Mouse (Mus musculus): ENCODE measurements around the gene Wdr93.

The Wdr93 gene

DNA sequence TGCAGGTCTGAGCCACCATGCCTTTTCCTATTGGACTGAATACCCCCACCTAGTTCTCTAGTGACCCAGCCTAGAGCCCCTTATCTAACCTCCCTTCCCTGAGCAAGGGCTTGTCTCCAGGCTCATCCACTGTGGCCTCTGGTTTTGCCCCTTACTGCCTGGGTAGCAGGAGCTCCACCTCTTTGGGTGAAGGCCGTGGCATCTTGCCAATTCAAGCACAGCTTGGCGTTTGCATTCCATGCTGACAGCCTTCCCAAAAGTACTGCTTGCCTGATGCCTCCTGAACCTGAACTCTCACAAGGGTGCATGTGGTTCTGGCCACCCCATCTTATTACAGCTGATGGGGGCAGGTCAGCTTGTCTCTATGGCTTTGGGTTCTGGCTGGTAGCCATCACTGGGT is 60.9 kb downstream of the Wdr93 start:
- DNase-seq, result no peak

DNA sequence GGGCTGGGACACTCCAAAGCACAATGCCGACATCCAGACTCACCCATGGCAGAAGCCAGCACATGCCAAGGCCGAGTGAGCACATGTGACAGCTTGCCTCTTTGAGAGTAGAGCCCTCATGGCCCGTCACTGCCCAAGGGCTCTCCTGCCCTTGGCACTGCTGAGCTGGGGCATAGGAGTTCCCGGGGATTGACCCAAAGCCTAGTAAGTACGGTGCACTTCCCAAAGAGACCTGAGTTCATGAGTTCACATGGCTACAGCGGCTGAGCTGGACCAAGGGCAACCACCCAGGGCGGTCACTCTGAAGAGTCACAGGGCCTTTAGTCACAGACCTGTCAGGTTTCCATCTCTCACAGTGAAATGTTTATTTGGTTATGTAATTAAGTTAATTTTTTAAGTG is 65.6 kb downstream of the Wdr93 start:
- no peak for DNase-seq

DNA sequence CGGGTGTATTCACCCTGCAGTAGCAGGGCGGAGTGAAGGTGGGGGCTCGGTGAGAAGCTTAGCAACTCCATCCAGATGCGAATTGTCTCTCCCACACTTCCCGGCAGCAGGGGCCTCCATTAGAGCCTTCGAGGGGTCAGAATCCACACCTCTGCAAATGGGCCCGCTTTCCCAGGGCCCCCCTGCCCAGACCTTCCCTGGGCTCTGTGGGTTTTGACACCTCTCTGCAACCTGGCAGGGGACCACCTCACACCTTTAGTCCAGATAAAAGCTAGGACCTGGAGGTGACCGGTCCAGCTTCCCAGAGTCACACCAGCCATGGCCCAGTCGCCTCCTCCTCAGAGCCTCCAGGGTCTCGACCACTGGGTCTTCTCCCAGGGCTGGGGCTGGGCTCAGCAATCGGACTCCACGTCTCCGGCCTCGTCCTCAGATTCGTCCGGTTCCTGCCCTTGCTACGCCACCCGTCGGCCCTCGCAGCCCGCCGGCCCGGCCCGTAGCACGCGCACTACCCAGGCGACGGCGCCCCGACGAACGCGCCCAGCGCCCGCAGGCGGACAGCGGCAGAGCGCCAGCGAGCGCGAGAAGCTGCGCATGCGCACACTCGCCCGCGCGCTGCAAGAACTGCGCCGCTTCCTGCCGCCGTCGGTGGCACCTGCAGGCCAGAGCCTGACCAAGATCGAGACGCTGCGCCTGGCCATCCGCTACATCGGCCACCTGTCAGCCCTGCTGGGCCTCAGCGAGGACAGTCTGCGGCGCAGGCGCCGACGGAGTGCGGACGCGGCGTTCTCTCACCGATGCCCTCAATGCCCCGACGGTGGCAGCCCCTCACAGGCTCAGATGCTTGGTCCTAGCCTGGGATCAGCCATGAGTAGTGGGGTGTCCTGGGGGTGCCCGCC is 67.9 kb downstream of the Wdr93 start, which contains the start of gene Mesp2:
TSS of gene Mesp2 (plus strand) at position 117 of the 896 bp plus-strand sequence.
- peak; percentile 85 for DNase-seq

DNA sequence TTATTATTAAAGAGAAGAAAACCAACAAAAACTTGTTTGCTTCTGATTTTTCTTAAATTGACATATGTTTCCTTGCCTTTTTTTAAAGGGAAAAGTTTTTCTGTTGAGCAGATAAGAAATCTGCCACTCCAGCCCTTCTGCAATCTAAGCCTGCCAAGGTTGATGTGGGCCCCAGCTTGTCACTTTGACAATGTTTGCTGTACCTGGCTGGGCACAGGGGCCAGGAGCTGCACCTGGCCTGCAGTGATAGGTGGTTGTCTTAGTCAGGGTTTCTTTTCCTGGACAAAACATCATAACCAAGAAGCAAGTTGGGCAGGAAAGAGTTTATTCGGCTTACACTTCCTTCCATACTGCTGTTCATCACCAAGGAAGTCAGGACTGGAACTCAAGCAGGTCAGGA is 70.4 kb downstream of the Wdr93 start:
- no peak for DNase-seq

DNA sequence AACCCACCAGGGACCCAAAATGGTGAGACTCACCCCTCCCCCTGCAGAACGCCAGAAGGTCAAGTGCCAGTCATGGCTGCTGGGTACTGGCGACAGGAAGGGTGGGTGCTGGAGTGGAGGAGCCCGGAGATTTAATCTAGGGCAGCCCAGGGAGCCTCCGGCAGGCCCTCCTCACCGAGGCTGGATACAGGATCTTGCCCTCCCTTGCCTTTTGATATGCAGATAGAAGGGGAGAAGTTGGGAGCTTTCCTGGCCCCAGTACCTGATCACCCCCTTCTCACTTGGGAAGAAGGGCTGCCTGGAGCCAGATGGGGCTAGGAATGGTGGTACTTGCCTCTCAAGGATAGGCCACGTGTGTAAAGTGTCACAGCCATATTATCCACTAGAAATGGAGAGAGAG is 75.4 kb downstream of the Wdr93 start:
- DNase-seq, result no peak

DNA sequence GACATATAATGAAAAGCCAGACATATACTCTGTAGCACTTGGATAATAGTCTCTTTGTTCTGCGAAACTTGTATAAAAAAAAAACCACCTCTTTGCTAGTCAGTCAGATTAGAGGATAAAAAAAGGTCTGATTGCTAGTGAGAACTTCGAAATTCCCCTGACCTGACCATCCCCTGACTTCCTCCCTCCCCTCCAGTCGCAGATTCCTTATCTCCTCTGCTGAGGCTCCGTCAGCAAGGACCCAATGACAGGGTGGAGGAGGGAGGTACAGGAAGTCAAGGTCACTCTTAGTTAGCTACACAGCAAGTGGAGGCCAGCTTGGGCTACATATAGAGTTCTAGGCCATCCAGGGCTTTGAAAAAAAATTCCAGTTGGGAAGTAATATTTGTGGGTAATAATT is 76.6 kb downstream of the Wdr93 start:
- no peak for DNase-seq

DNA sequence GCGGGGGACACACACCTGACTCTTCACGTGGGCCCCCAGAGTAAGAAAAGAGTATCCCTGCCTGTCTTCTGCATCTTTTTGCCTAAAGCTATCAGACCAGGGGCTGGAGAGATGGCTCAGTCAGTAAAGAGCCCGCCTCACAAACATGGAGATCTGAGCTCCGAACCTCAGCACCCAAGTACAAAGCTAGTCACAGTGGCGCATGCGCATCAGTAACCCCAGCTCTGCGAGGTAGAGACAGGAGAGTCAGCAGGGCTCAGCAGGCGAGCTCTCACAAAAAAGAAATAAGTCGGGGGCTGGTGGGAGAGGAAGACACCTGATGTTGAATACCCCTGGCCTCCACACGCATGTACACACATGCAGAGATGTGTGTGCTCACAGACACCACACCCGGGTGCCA is 77.0 kb downstream of the Wdr93 start:
- no peak for DNase-seq

DNA sequence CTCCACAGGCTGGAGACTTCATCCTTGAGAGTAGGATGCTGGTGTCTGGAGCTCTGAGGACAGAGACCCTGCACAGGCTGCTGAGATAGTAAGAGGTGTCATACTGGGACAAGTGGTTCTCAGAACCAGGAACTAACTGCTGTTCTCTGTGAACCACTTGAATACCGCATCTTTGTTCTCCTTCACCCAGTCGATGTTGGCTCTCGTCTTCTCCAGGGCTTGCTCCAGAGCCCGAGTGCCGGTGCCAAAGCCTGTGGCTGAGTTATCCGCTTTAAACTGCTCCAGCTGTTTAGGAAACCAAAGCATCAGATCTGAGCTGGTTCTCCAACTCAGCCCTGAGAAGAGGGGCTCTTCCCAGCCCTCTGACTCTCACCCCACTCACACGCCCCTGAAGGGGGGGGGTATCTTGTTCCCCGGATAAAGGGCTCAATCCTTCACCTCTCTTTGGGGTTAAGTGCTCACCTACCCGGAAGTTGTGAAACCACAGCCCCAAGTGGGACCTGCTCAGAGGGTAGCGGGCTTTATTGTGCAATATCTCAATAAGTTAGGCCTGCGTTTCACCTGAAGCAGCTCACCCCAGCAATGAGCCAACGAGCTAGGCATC is 79.2 kb downstream of the Wdr93 start:
- DNase-seq, result peak; percentile 19

DNA sequence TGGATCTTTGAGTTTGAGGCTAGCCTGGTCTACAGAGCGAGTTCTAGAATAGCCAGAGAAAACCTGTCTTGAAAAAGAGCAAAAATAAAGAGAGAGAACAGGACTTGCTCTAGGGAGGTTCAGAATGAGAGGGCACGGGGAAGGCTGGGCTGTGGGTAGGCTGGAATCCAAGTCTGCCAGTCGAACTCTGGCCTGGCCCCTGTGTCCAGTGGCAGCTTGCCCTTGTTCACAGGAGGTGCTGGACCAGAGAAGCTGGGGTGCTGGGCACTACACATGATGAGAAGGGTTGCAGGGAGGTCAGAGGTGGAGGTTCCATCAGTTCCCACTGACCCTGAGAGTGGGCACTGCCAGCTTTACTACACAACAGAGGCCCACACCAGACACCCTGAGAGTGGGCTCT is 85.4 kb downstream of the Wdr93 start:
- no peak for DNase-seq

DNA sequence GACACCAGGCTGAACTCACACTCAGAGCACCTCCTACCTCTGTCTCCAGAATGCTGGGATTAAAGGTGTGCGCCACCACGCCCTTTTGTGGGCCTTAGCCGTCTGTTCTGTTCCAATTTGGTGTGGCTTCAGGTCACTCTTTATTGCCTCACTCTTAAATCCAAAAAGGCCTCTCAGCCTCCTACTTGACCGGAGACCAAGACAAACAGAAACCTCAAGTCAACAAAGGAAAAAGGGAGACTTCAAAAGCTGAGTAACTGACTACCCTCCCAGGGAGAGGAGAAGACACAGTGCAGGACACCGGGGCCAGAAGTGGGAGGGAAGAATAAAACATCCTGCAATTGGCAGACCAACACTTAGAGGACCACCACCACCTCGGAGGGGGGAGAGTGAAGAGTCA is 88.2 kb downstream of the Wdr93 start:
- no peak for DNase-seq

DNA sequence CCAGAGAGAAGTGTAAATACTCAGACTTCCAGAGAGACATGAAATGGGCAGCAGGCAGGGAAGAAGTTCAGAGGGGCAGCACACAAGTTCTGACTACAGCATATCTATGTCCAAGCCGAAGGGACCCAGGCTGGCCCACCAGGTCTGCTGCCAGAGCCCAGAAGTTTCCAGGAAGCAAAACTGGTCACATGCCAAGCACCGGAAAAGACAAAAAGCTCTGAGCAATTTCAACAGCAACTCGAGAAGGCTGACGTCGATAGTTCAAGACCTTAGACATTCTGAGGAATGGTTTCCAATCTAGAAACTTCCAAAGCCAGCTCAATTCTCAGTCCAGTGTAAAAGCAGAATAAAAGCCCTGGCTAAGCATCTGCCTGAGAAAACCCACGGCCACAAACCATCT is 88.6 kb downstream of the Wdr93 start:
- no peak for DNase-seq

DNA sequence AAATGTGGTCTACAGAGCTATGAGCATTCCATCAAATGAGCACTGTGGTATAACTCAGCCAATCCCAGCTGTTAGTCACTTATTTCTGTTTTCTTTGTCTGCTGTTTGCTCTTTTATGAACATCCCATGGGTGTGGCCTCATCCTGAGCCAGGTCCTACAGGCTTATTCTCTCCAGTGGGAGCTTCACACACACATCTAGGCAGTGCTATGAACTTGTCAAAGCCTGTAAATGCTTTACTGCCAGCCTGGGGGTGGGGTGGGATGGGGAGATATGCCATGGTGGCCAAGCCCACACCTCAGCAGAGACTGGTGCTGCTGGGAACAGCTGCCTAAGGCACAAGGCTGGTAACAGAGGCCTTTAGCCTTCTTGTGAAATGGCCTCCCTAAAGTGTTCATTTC is 90.0 kb downstream of the Wdr93 start:
- DNase-seq, result no peak

DNA sequence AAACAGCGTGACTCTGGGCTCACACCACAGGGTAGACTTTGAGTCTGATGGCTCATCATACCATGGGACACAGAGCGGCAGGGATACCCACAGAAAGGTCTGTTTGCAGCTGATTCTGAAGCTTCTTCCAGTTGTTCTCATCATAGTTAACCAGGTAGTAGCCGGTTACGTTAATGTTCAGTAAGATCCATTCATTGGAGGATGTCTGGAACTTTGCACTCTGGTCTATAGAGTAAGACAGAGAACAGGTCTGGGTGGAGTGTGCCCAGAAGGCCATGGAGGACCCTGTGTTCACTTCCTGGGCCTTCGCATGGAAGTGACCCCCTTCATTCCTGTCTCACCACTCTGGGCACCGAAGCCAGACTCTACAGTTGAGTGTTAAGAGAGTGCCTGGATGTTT is 92.2 kb downstream of the Wdr93 start:
- DNase-seq, result no peak

All from thymus, postnatal 14 days (tissue).